Mouse (Mus musculus) spleen, adult 10 weeks (tissue): ENCODE results near the gene Slc22a20. TPM values are rescaled to one million over a fixed set of nuclear protein-coding genes. Genes with fewer than 3 reads are reported as not detected.

Experiments
- polyA plus RNA-seq: library from polyadenylated mRNA; stranded (reverse); fragments of 350-450 nt; fragmentation: Illumina TruSeq; extraction: RNeasy Lipid Tissue Mini Kit (QIAGEN cat#74804); gene quantifications from one replicate; pipeline ENCODE4 v1.2.3, GENCODE M21; 2015; ENCODE audit warnings: low replicate concordance; ENCODE audit not compliant: insufficient read depth

Slc22a20 gene
- not detected for polyA plus RNA-seq

GRCm38 (mm10) chr19:5986043-5986442 lies at the start of gene Slc22a20:
Gene Slc22a20, minus strand, starts transcription at chr19:5986143.

DNA sequence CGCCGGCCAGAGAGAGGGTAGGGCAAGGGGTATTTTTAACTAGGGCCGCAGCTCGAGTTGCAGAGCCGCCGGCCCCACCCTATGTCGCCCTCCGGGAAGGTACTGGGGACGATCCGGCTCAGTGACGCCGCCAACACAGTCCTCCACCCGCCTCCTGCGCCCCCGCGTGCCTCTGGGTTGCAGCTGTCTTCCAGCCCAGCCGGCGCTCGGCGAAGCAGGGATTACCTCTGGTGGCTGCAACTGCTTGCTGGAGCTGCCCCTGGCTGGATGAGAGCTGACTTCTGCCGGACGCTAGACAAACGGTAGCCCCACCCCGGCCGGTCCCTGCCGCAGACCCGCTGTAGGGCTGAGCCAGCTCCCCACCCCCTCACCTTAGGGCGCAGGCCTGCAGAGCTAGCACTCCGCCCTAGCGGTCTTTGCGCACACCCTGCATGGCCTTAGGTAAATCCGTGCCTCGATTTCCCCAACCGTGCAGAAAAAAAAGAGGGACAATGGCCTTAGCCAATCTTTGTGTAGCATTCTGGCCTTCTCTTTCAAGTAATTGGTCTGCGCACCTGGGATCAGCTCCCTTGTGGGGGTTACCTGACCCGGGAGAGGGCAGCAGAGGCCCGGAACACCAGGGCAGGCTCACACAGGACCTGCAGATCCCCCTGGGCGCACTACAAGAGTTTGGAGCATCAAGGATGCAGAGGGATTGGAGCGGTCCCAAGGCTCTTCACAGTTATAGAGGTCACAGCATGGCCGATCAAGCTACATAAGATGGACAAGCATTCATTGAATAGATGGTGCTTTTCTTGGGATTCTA lies 29.8 kb upstream of the Slc22a20 start, which contains the start of gene Capn1:
Gene Capn1 (minus strand): TSS at position 387 of the 805 bp plus-strand sequence.

GRCm38 (mm10) chr19:5963883-5964562 lies 21.9 kb downstream of the Slc22a20 start, which contains the start of gene Pola2:
Gene Pola2, minus strand, starts transcription at chr19:5964202.

GRCm38 (mm10) chr19:5924713-5925093 lies 61.2 kb downstream of the Slc22a20 start, which contains the start of gene Cdc42ep2:
Gene Cdc42ep2, minus strand, starts transcription at chr19:5924816.

Other genes starting within 250 kb of the Slc22a20 start
- 9.0 TPM for gene Ltbp3, start 245.2 kb downstream of the Slc22a20 start, polyA plus RNA-seq
- gene Scyl1, start 214.7 kb downstream of the Slc22a20 start, polyA plus RNA-seq: 17.1 TPM
- gene Frmd8, start 110.9 kb downstream of the Slc22a20 start, polyA plus RNA-seq: 18.0 TPM
- 35.5 TPM for gene Slc25a45, start 108.3 kb downstream of the Slc22a20 start, polyA plus RNA-seq
- 0.84 TPM for gene Tigd3, start 92.0 kb downstream of the Slc22a20 start, polyA plus RNA-seq
- gene Dpf2, start 73.1 kb downstream of the Slc22a20 start, polyA plus RNA-seq: 103 TPM
- gene Cdc42ep2, start 61.3 kb downstream of the Slc22a20 start, polyA plus RNA-seq: 6.4 TPM
- gene Pola2, start 21.9 kb downstream of the Slc22a20 start, polyA plus RNA-seq: 30.6 TPM
- gene Capn1, start 29.8 kb upstream of the Slc22a20 start, polyA plus RNA-seq: 28.9 TPM
- gene Syvn1, start 60.4 kb upstream of the Slc22a20 start, polyA plus RNA-seq: 42.1 TPM
- gene Mrpl49, start 71.6 kb upstream of the Slc22a20 start, polyA plus RNA-seq: 48.0 TPM
- gene Fau, start 71.7 kb upstream of the Slc22a20 start, polyA plus RNA-seq: 1,233 TPM
- 0.99 TPM for gene Znhit2, start 75.0 kb upstream of the Slc22a20 start, polyA plus RNA-seq
- gene Tm7sf2, start 82.2 kb upstream of the Slc22a20 start, polyA plus RNA-seq: 8.7 TPM
- gene Vps51, start 91.1 kb upstream of the Slc22a20 start, polyA plus RNA-seq: 47.4 TPM
- not detected for gene Tmem262, start 93.9 kb upstream of the Slc22a20 start, polyA plus RNA-seq
- not detected for gene Gm28374, start 96.1 kb upstream of the Slc22a20 start, polyA plus RNA-seq
- gene Zfpl1, start 98.8 kb upstream of the Slc22a20 start, polyA plus RNA-seq: 12.9 TPM
- gene Cdca5, start 98.8 kb upstream of the Slc22a20 start, polyA plus RNA-seq: 8.2 TPM
- gene AC131692.1, start 108.3 kb upstream of the Slc22a20 start, polyA plus RNA-seq: 0.47 TPM
- gene Naaladl1, start 119.6 kb upstream of the Slc22a20 start, polyA plus RNA-seq: not detected
- 4.3 TPM for gene Sac3d1, start 132.5 kb upstream of the Slc22a20 start, polyA plus RNA-seq
- 16.4 TPM for gene Snx15, start 142.2 kb upstream of the Slc22a20 start, polyA plus RNA-seq
- 1.8 TPM for gene Batf2, start 154.8 kb upstream of the Slc22a20 start, polyA plus RNA-seq
- gene Arl2, start 155.4 kb upstream of the Slc22a20 start, polyA plus RNA-seq: 11.0 TPM
- gene Majin, start 198.2 kb upstream of the Slc22a20 start, polyA plus RNA-seq: not detected
- not detected for gene Gpha2, start 240.2 kb upstream of the Slc22a20 start, polyA plus RNA-seq
- 11.9 TPM for gene Ppp2r5b, start 249.7 kb upstream of the Slc22a20 start, polyA plus RNA-seq